Mouse (Mus musculus) midbrain, embryonic 11.5 days (tissue): Measurements from ENCODE around the gene Pigx. TPM values are rescaled to one million over a fixed set of nuclear protein-coding genes. Genes with fewer than 3 reads are reported as not detected.

Source experiments
- ATAC-seq: fragments of 200-750 bp; cut with Nextera tagmentation; 2 replicates; pipeline ENCODE4 v1.8.0; 2017; ENCODE audit warnings: moderate TSS enrichment, moderate library complexity; ENCODE audit not compliant: low FRiP score
- DNase-seq: peaks from one replicate; pipeline ENCODE4 v3.0.0; 2015; ENCODE audit warnings: low spot score; ENCODE audit errors: missing footprints
- H3K27ac ChIP-seq: fragments of 300-500 bp; sonication (generic); 2 replicates; pipeline ENCODE4 v1.5.1; 2014; ENCODE audit warnings: low read depth, low read length
- H3K27me3 ChIP-seq: fragments of 300-500 bp; sonication (generic); 2 replicates; pipeline ENCODE4 v1.6.1; 2014; ENCODE audit warnings: mild to moderate bottlenecking, low read length, moderate library complexity, mixed read lengths; ENCODE audit not compliant: control insufficient read depth, insufficient read depth
- H3K36me3 ChIP-seq: fragments of 300-500 bp; sonication (generic); 2 replicates; pipeline ENCODE4 v1.6.1; 2014; ENCODE audit warnings: mild to moderate bottlenecking, low read length, moderate library complexity, mixed read lengths; ENCODE audit not compliant: control insufficient read depth, insufficient read depth
- H3K4me1 ChIP-seq: fragments of 300-500 bp; sonication (generic); 2 replicates; pipeline ENCODE4 v1.6.1; 2014; ENCODE audit warnings: low read length; ENCODE audit not compliant: control insufficient read depth, insufficient read depth
- H3K4me2 ChIP-seq: fragments of 300-500 bp; sonication (generic); 2 replicates; pipeline ENCODE4 v1.6.1; 2014; ENCODE audit warnings: mild to moderate bottlenecking, moderate library complexity
- H3K4me3 ChIP-seq: fragments of 300-500 bp; sonication (generic); 2 replicates; pipeline ENCODE4 v1.5.1; 2014; ENCODE audit warnings: low read depth, low read length
- H3K9ac ChIP-seq: fragments of 300-500 bp; sonication (generic); 2 replicates; pipeline ENCODE4 v1.6.1; 2014; ENCODE audit warnings: low read length
- H3K9me3 ChIP-seq: fragments of 300-500 bp; sonication (generic); 2 replicates; pipeline ENCODE4 v1.6.1; 2016; ENCODE audit warnings: low read length; ENCODE audit not compliant: control insufficient read depth
- WGBS: fragments of 180-500 bp; shearing (Covaris S2); extraction: QIAGEN DNeasy Blood & Tissue Kit; methylation state at CpG from one replicate; pipeline ENCODE4 v1.1.7; 2014; 5-methylcytosine and 5-hydroxymethylcytosine counted together
- polyA plus RNA-seq: library from polyadenylated mRNA; unstranded; fragments of >200 nt; fragmentation: Nextera tagmentation; extraction: Ambion mirVana; gene quantifications from 2 replicates; pipeline ENCODE4 v1.2.1, GENCODE M21; 2014

The Pigx gene
- polyA plus RNA-seq, 1 experiment from 2014 or later, result 150 TPM

DNA sequence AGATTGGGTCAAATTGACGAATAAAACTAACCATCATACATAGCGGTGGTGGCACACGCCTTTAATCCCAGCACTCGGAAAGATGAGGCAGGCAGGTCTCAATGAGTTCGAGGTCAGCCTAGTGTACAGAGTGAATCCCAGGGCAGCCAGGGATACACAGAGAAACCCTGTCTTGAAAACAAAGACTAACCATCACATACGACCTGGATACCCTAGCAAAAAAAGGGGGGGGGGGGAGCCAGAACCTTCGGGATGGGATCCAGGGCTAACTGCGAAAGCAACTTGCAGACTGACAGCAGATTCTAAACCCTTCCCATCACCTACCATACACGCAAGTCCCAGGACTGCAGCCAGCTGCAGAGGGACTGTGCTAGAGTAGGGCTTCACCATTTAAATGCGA lies 14.9 kb upstream of the Pigx start:
- Histone ChIP-seq H3K9me3 (no peaks in the 10 kb centered on the region), H3K27me3 (no peaks in the 10 kb centered on the region), H3K27ac (no peak overlapping the region), H3K9ac (no peak overlapping the region), H3K4me2 (no peak overlapping the region), H3K4me1 (no peaks in the 10 kb centered on the region), H3K36me3 (no peaks in the 10 kb centered on the region), H3K4me3 (no peak overlapping the region)
- WGBS, result 87% methylated on average over 10 of the region's 10 CpGs
- DNase-seq (no peak), ATAC-seq (no peak)

- no peak overlapping the region for H3K4me3 ChIP-seq
- no peak overlapping the region for H3K27ac ChIP-seq
- ATAC-seq (no peak), DNase-seq (no peak)
- no peak overlapping the region for H3K9ac ChIP-seq
- no peaks in the 10 kb centered on the region for H3K4me1 ChIP-seq
- H3K4me2 ChIP-seq, result no peak overlapping the region
- 77% methylated on average over 23 of the region's 23 CpGs for WGBS
- no peaks in the 10 kb centered on the region for H3K36me3 ChIP-seq
- H3K27me3 ChIP-seq, result no peaks in the 10 kb centered on the region
- H3K9me3 ChIP-seq, result no peaks in the 10 kb centered on the region
These were observed 14.1 kb upstream of the Pigx start for GRCm38 (mm10) chr16:32113541-32114218.

DNA sequence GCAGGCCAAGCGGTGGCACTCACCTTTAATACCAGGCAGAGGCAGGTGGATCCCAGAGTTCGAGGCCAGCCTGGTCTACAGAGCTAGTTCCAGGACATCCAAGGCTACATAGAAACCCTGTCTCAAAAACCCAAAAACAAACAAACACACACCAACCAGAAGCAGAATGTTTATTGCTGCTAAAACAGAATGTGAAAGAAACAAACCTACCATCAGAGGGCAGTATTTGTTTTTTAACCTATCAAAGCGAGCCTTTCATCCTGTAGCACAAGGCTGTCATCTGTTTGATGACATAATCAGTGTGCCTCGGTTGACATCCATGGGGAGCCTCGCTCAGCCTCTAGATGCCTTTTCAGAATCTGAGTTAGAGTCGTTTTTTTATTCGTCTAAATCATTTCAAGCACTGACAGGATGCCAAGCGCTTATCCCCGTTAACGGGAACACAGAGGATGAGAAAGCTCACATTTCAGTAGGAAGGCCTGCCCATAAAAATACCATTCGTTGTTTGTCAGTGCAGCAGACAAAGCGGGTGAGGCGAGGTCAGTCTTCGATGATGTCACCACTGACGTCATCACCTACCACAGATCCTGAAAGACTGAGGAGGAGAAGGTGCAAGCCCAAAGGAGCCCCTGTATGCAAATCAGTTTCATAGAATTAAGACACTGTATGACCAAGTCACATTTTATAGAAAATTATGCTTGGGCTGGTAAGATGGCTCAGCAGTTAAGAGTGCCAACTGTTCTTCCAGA lies 11.6 kb upstream of the Pigx start:
- Histone ChIP-seq H3K27ac (no peak overlapping the region), H3K9me3 (no peaks in the 10 kb centered on the region), H3K4me1 (no peaks in the 10 kb centered on the region), H3K9ac (no peak overlapping the region), H3K4me3 (no peak overlapping the region), H3K36me3 (no peaks in the 10 kb centered on the region), H3K27me3 (no peaks in the 10 kb centered on the region), H3K4me2 (no peak overlapping the region)
- 84% methylated on average over 15 of the region's 15 CpGs for WGBS
- DNase-seq (no peak), ATAC-seq (no peak)

DNA sequence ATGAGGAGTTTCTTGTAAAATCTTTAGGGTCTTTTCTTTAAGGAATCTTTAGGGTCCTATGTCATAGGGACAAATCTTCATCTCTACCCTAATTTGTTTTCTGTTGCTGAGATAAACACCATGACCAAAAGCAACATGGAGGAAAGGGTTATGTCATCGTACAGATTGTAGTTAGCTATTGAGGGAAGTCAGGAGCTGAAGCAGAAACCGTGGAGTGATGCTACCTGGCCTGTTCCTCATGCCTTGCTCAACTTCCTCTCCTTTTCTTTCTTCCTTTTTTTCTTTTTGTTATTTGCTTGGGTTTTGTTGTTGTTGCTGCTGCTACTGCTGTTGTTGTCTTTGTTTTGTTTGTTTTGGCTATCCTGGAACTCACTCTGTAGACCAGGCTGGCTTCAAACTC lies 9.0 kb upstream of the Pigx start:
- WGBS, result 89% methylated on average over 2 of the region's 2 CpGs
- no peak overlapping the region for H3K27ac ChIP-seq
- peaks cover 4% of the 10 kb centered on the region for H3K36me3 ChIP-seq
- no peak for DNase-seq
- H3K4me3 ChIP-seq, result no peak overlapping the region
- H3K27me3 ChIP-seq, result no peaks in the 10 kb centered on the region
- no peaks in the 10 kb centered on the region for H3K4me1 ChIP-seq
- no peaks in the 10 kb centered on the region for H3K9me3 ChIP-seq
- no peak for ATAC-seq
- H3K9ac ChIP-seq, result no peak overlapping the region
- H3K4me2 ChIP-seq, result no peak overlapping the region

GRCm38 (mm10) chr16:32108170-32108569 lies 8.6 kb upstream of the Pigx start:
- no peak for DNase-seq
- Histone ChIP-seq H3K27ac (no peak overlapping the region), H3K9ac (no peak overlapping the region), H3K4me3 (no peak overlapping the region), H3K4me1 (no peaks in the 10 kb centered on the region), H3K4me2 (no peak overlapping the region), H3K36me3 (peaks cover 6% of the 10 kb centered on the region), H3K9me3 (no peaks in the 10 kb centered on the region), H3K27me3 (no peaks in the 10 kb centered on the region)
- WGBS, result 81% methylated on average over 7 of the region's 7 CpGs
- ATAC-seq, result no peak

DNA sequence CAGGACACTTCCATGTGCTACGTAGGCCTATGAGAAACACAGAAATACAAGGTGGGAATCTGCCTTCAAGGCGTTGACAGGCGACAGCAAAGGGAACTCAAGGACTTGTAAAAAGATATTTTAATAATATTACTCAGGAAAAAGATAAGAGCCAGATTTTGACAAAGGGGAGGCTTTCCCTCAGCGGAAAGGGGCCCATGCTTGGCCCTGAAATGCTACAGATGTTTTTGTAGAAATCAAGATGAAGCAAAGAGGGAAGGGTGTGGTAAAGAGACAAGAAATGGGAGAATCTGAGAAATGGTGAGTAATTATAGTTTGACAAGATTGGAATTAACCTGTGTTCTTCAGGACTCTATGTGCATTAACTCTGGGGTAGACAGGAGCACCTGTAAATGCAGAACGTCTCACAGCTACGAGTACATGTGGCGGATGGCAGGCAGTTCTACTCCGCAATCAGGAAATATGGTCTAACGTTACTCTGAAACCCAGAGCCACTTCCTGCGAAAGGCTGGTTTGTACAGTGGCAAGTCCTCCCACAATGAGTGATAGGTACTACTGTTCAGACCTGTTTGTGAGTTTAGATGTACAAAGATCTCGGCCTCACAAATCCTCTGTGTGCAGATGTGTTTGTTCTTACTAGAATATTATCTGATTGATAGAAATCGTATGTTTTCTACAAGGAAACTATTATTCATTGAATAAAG lies 8.0 kb upstream of the Pigx start:
- H3K4me3 ChIP-seq, result no peak overlapping the region
- 93% methylated on average over 12 of the region's 12 CpGs for WGBS
- no peaks in the 10 kb centered on the region for H3K27me3 ChIP-seq
- H3K27ac ChIP-seq, result no peak overlapping the region
- ATAC-seq (no peak), DNase-seq (no peak)
- no peaks in the 10 kb centered on the region for H3K9me3 ChIP-seq
- H3K36me3 ChIP-seq, result peaks cover 7% of the 10 kb centered on the region
- H3K9ac ChIP-seq, result no peak overlapping the region
- no peaks in the 10 kb centered on the region for H3K4me1 ChIP-seq
- H3K4me2 ChIP-seq, result no peak overlapping the region

GRCm38 (mm10) chr16:32105698-32106097 lies 6.2 kb upstream of the Pigx start:
- ATAC-seq, result no peak
- H3K36me3 ChIP-seq, result peaks cover 7% of the 10 kb centered on the region
- WGBS, result 98% methylated on average over 1 of the region's 1 CpGs

GRCm38 (mm10) chr16:32102295-32102694 lies 2.8 kb upstream of the Pigx start:
- H3K36me3 ChIP-seq, result peaks cover 7% of the 10 kb centered on the region
- peaks cover 10% of the 10 kb centered on the region; the same call in 1 of the 2 replicates for H3K4me1 ChIP-seq
- H3K27ac ChIP-seq, result no peak overlapping the region
- ATAC-seq (no peak), DNase-seq (no peak)
- H3K9me3 ChIP-seq, result no peaks in the 10 kb centered on the region
- no peak overlapping the region for H3K4me3 ChIP-seq
- WGBS, result 93% methylated on average over 13 of the region's 13 CpGs
- no peak overlapping the region for H3K4me2 ChIP-seq
- no peak overlapping the region for H3K9ac ChIP-seq
- H3K27me3 ChIP-seq, result no peaks in the 10 kb centered on the region

More at GRCm38 (mm10) chr16:32105698-32106097, 6.2 kb upstream of the Pigx start:
- H3K4me2 ChIP-seq, result no peak overlapping the region
- no peaks in the 10 kb centered on the region for H3K4me1 ChIP-seq
- H3K4me3 ChIP-seq, result no peak overlapping the region
- H3K27me3 ChIP-seq, result no peaks in the 10 kb centered on the region
- H3K9ac ChIP-seq, result no peak overlapping the region
- no peak overlapping the region for H3K27ac ChIP-seq
- H3K9me3 ChIP-seq, result no peaks in the 10 kb centered on the region
- DNase-seq, result no peak
